Comparison of ENCODE assay signal across 29 mouse cellular contexts in the genomic region with DNA sequence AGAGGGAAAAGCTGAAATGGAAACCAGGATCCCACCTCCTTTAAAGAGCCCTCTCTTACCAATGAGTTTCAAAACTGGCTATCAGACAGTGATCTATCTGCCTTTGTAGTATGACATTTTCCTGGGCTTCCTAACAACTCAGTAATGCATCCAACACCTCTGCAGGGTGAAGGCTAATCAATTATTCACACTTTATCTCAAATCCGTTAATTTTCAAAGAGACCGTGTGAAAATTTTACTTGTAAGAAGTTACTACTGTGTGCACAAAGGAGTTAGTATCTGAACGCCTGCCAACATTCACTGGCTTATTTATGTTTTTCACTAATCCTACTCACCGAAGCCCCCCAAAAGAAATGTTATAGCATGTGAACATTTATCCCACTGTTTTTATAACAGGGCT. TPM values are rescaled to one million over a fixed set of nuclear protein-coding genes. Genes with fewer than 3 reads are reported as not detected.
DNase-seq lines count a peak whose midpoint lies in the region; ATAC-seq and TF ChIP-seq lines count a peak whose summit lies in the region.
"Had no signal": no experiment of that assay in that cellular context is flagged by ENCODE, and none has a peak within 500 bp of the region (broad histone marks: within the 10 kb centered on the region; RNA-seq: fewer than 3 reads in every experiment).

No protein-coding gene starts in this region.

- no peaks in the 10 kb centered on the region for H3K36me3 ChIP-seq in forebrain, embryonic 12.5 days (replicated peaks)
- H3K36me3 ChIP-seq in forebrain, embryonic 10.5 days (replicated peaks): no peaks in the 10 kb centered on the region
- H3K36me3 ChIP-seq in neural tube, embryonic 13.5 days: no peaks in the 10 kb centered on the region
- no peaks in the 10 kb centered on the region for H3K36me3 ChIP-seq in neural tube, embryonic 15.5 days
- no peaks in the 10 kb centered on the region for H3K36me3 ChIP-seq in neural tube, embryonic 14.5 days (ENCODE audit: control insufficient read depth, insufficient read depth, low read length)
- H3K36me3 ChIP-seq: embryonic facial prominence, embryonic 13.5 days; heart, embryonic 12.5 days; hindbrain, embryonic 15.5 days; intestine, embryonic 15.5 days; limb, embryonic 12.5 days; liver, embryonic 15.5 days had no signal

- H3K27me3 ChIP-seq in forebrain, embryonic 12.5 days: no peaks in the 10 kb centered on the region
- H3K27me3 ChIP-seq in forebrain, embryonic 10.5 days (ENCODE audit: poor library complexity, severe bottlenecking): no peaks in the 10 kb centered on the region
- no peaks in the 10 kb centered on the region for H3K27me3 ChIP-seq in neural tube, embryonic 13.5 days
- H3K27me3 ChIP-seq in neural tube, embryonic 15.5 days (replicated peaks): no peaks in the 10 kb centered on the region
- no peaks in the 10 kb centered on the region for H3K27me3 ChIP-seq in neural tube, embryonic 14.5 days (ENCODE audit: control insufficient read depth, insufficient read depth, low read length)
- H3K27me3 ChIP-seq: embryonic facial prominence, embryonic 13.5 days; heart, embryonic 12.5 days; hindbrain, embryonic 15.5 days; intestine, embryonic 15.5 days; limb, embryonic 12.5 days; liver, embryonic 15.5 days had no signal

- no peak for DNase-seq in forebrain, embryonic 10.5 days (ENCODE audit: extremely low spot score, low spot score)
- DNase-seq in layer of hippocampus, adult 2 months (ENCODE audit: low spot score in 2 of 2): no peak
- no peak for DNase-seq in layer of hippocampus, adult 8-10 months (ENCODE audit: low spot score in 2 of 2)
- DNase-seq: adrenal gland, postnatal 10 days; cerebellum, adult 11-12 months; cerebellum, adult 9-11 months; embryo, embryonic 11 days; gastrocnemius, postnatal 25 days; heart, adult 18-20 months; kidney, adult 8-10 months; kidney, postnatal 4 days; layer of hippocampus, adult 9-11 months; lung, embryonic 14.5 days; right cerebral cortex, postnatal 4 days; thymus, adult 18-20 months had no signal

- no peak overlapping the region for H3K9ac ChIP-seq in forebrain, embryonic 12.5 days
- no peak overlapping the region for H3K9ac ChIP-seq in neural tube, embryonic 13.5 days
- no peak overlapping the region for H3K9ac ChIP-seq in neural tube, embryonic 15.5 days (replicated peaks)
- H3K9ac ChIP-seq in neural tube, embryonic 14.5 days (replicated peaks; ENCODE audit: low read depth, low read length): no peak overlapping the region
- H3K9ac ChIP-seq: embryonic facial prominence, embryonic 13.5 days; heart, embryonic 12.5 days; hindbrain, embryonic 15.5 days; intestine, embryonic 15.5 days; limb, embryonic 12.5 days; liver, embryonic 15.5 days; lung, embryonic 14.5 days had no signal

- peak; percentile 52; the same call in 1 of the 2 replicates for ATAC-seq in forebrain, embryonic 12.5 days (ENCODE audit: low FRiP score)
- 0 out of 2 replicates have a peak, but pooled peaks have one; percentile 17 for ATAC-seq in neural tube, embryonic 13.5 days (ENCODE audit: low read depth)
- no peak for ATAC-seq in neural tube, embryonic 15.5 days (ENCODE audit: low FRiP score)
- peak; percentile 33 for ATAC-seq in neural tube, embryonic 14.5 days (ENCODE audit: low read depth)
- ATAC-seq in activated CD4-positive, CD25-positive, alpha-beta regulatory T cell, adult 4 months: no peak
- ATAC-seq: intestine, embryonic 15.5 days had no signal

- 11% methylated on average over 4 of the region's 4 CpGs for WGBS in forebrain, embryonic 12.5 days
- WGBS in forebrain, embryonic 10.5 days: 54% methylated on average over 4 of the region's 4 CpGs
- WGBS in neural tube, embryonic 13.5 days: 22% methylated on average over 4 of the region's 4 CpGs
- 12% methylated on average over 4 of the region's 4 CpGs for WGBS in neural tube, embryonic 15.5 days
- 17% methylated on average over 4 of the region's 4 CpGs for WGBS in neural tube, embryonic 14.5 days

- 0 out of 2 replicates have a peak overlapping the region, but pooled peaks have one; percentile 15 for H3K4me2 ChIP-seq in forebrain, embryonic 12.5 days
- no peak overlapping the region for H3K4me2 ChIP-seq in neural tube, embryonic 13.5 days
- H3K4me2 ChIP-seq in neural tube, embryonic 15.5 days: no peak overlapping the region
- no peak overlapping the region for H3K4me2 ChIP-seq in neural tube, embryonic 14.5 days (ENCODE audit: low read depth, low read length)
- H3K4me2 ChIP-seq: embryonic facial prominence, embryonic 13.5 days; heart, embryonic 12.5 days; hindbrain, embryonic 15.5 days; intestine, embryonic 15.5 days; limb, embryonic 12.5 days; liver, embryonic 15.5 days; lung, embryonic 14.5 days had no signal

- H3K4me3 ChIP-seq in forebrain, embryonic 12.5 days (replicated peaks): no peak overlapping the region
- no peak overlapping the region for H3K4me3 ChIP-seq in forebrain, embryonic 10.5 days
- H3K4me3 ChIP-seq in layer of hippocampus, adult 2 months: no peak overlapping the region
- no peak overlapping the region for H3K4me3 ChIP-seq in neural tube, embryonic 13.5 days
- no peak overlapping the region for H3K4me3 ChIP-seq in neural tube, embryonic 15.5 days (replicated peaks)
- H3K4me3 ChIP-seq in neural tube, embryonic 14.5 days (ENCODE audit: low read depth, low read length): no peak overlapping the region
- H3K4me3 ChIP-seq: embryonic facial prominence, embryonic 13.5 days; heart, embryonic 12.5 days; hindbrain, embryonic 15.5 days; intestine, embryonic 15.5 days; limb, embryonic 12.5 days; liver, embryonic 15.5 days had no signal

- peak overlapping the region; percentile 63 for H3K27ac ChIP-seq in forebrain, embryonic 12.5 days
- no peak overlapping the region for H3K27ac ChIP-seq in forebrain, embryonic 10.5 days
- H3K27ac ChIP-seq in layer of hippocampus, adult 2 months: peak overlapping the region; percentile 58
- no peak overlapping the region for H3K27ac ChIP-seq in neural tube, embryonic 13.5 days (replicated peaks)
- no peak overlapping the region for H3K27ac ChIP-seq in neural tube, embryonic 15.5 days (replicated peaks)
- no peak overlapping the region for H3K27ac ChIP-seq in neural tube, embryonic 14.5 days (ENCODE audit: low read depth, low read length)
- H3K27ac ChIP-seq: embryonic facial prominence, embryonic 13.5 days; intestine, embryonic 15.5 days; kidney, postnatal 0 days; limb, embryonic 12.5 days; liver, embryonic 15.5 days; stomach, postnatal 0 days had no signal

- peaks cover 35% of the 10 kb centered on the region for H3K4me1 ChIP-seq in forebrain, embryonic 12.5 days
- peaks cover 28% of the 10 kb centered on the region for H3K4me1 ChIP-seq in forebrain, embryonic 10.5 days
- H3K4me1 ChIP-seq in neural tube, embryonic 13.5 days (replicated peaks): peaks cover 23% of the 10 kb centered on the region
- H3K4me1 ChIP-seq in neural tube, embryonic 15.5 days: peaks cover 33% of the 10 kb centered on the region
- H3K4me1 ChIP-seq in neural tube, embryonic 14.5 days (ENCODE audit: control insufficient read depth, insufficient read depth, low read length): 0 out of 2 replicates have a peak, but pooled peaks cover 3% of the 10 kb centered on the region

- no peak for TF ChIP-seq CTCF in layer of hippocampus, adult 2 months (conservative IDR thresholded peaks at IDR 0.05)

- H3K9me3 ChIP-seq in forebrain, embryonic 12.5 days: no peaks in the 10 kb centered on the region
- H3K9me3 ChIP-seq in forebrain, embryonic 10.5 days: no peaks in the 10 kb centered on the region
- H3K9me3 ChIP-seq in neural tube, embryonic 13.5 days: no peaks in the 10 kb centered on the region
- no peaks in the 10 kb centered on the region for H3K9me3 ChIP-seq in neural tube, embryonic 15.5 days (replicated peaks)
- no peaks in the 10 kb centered on the region for H3K9me3 ChIP-seq in neural tube, embryonic 14.5 days (ENCODE audit: control insufficient read depth, low read length)
- H3K9me3 ChIP-seq: embryonic facial prominence, embryonic 13.5 days; G1E; heart, embryonic 12.5 days; hindbrain, embryonic 15.5 days; intestine, embryonic 15.5 days; limb, embryonic 12.5 days; liver, embryonic 15.5 days had no signal

RNA-seq across cellular contexts. Expression of a gene that starts 24.1 kb away (rescaled TPM):
- 35.7 and 39.1 TPM in 2 replicates for polyA plus RNA-seq in forebrain, embryonic 12.5 days (2016; fragmentation: Nextera tagmentation; extraction: Ambion mirVana)
- polyA plus RNA-seq in forebrain, embryonic 10.5 days (2016; fragmentation: Nextera tagmentation; extraction: Ambion mirVana): 12.4 and 13.7 TPM in 2 replicates
- 10 to 100 TPM; 38.4 to 40.5 TPM for total RNA-seq in layer of hippocampus, adult 2 months (2021)
- total RNA-seq in layer of hippocampus, adult 8-10 months (2022): 10 to 100 TPM; 35.0 to 45.5 (median 39.9) TPM
- polyA plus RNA-seq in neural tube, embryonic 13.5 days (2015; fragmentation: Nextera tagmentation; extraction: Ambion mirVana): 15.6 and 17.9 TPM in 2 replicates
- polyA plus RNA-seq in neural tube, embryonic 15.5 days (2015; fragmentation: Nextera tagmentation; extraction: Ambion mirVana): 13.6 and 14.4 TPM in 2 replicates
- 17.0 and 18.6 TPM in 2 replicates for polyA plus RNA-seq in neural tube, embryonic 14.5 days (2014; fragmentation: Nextera tagmentation; extraction: Ambion mirVana)
- polyA plus RNA-seq in activated CD4-positive, CD25-positive, alpha-beta regulatory T cell, adult 4 months (2017; shearing (Covaris generic)): 1 to 10 TPM; 1.9 to 3.3 TPM

RNA-seq across cellular contexts. Expression of a gene that starts 24.3 kb away (rescaled TPM):
- polyA plus RNA-seq in forebrain, embryonic 12.5 days (2016; fragmentation: Nextera tagmentation; extraction: Ambion mirVana): 467 and 480 TPM in 2 replicates
- 480 and 492 TPM in 2 replicates for polyA plus RNA-seq in forebrain, embryonic 10.5 days (2016; fragmentation: Nextera tagmentation; extraction: Ambion mirVana)
- 100 to 1,000 TPM; 228 to 231 TPM for total RNA-seq in layer of hippocampus, adult 2 months (2021)
- 100 to 1,000 TPM; 226 to 234 (median 231) TPM for total RNA-seq in layer of hippocampus, adult 8-10 months (2022)
- polyA plus RNA-seq in neural tube, embryonic 13.5 days (2015; fragmentation: Nextera tagmentation; extraction: Ambion mirVana): 595 and 628 TPM in 2 replicates
- 598 and 611 TPM in 2 replicates for polyA plus RNA-seq in neural tube, embryonic 15.5 days (2015; fragmentation: Nextera tagmentation; extraction: Ambion mirVana)
- polyA plus RNA-seq in neural tube, embryonic 14.5 days (2014; fragmentation: Nextera tagmentation; extraction: Ambion mirVana): 485 and 490 TPM in 2 replicates
- polyA plus RNA-seq in activated CD4-positive, CD25-positive, alpha-beta regulatory T cell, adult 4 months (2017; shearing (Covaris generic)): 100 to 1,000 TPM; 302 to 362 TPM

Comparison
In these comparisons a context has a peak if more than half of its experiments do, and no peak if none do; other contexts are left out.
1. ATAC-seq: peak in forebrain, embryonic 12.5 days (single experiment), neural tube, embryonic 13.5 days (single experiment) and neural tube, embryonic 14.5 days (single experiment); none in neural tube, embryonic 15.5 days (single experiment) and activated CD4-positive, CD25-positive, alpha-beta regulatory T cell, adult 4 months (single experiment).
2. H3K27ac ChIP-seq: peak in forebrain, embryonic 12.5 days (single experiment) and layer of hippocampus, adult 2 months (single experiment); none in forebrain, embryonic 10.5 days (single experiment), neural tube, embryonic 13.5 days (single experiment), neural tube, embryonic 15.5 days (single experiment) and neural tube, embryonic 14.5 days (single experiment).